In the genomic region with DNA sequence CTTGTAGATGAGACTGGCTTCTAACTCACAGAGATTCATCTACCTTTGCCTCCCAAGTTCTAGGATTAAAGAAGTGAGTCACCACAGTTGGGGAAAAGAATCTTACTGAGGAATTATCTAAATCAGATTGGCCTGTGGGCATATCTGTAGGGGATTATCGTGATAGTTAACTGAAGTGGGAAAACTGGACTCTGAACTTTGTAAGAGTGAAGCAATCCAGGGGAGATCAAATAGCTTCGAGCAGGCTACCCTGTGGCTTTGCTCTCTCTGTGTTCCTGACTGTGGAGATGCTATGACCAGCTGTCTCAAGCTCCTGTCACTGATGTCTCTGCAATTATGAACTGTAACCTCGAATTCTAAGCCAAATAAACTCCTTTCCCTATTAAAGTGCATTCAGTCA, we compare ENCODE assay signal across 25 mouse cellular contexts.
"Had no signal": no experiment of that assay in that cellular context is flagged by ENCODE, and none has a peak within 500 bp of the region (broad histone marks: within the 10 kb centered on the region; RNA-seq: fewer than 3 reads in every experiment).

No protein-coding gene starts in this region.

- H3K27ac ChIP-seq: gastrocnemius, adult 2 months; heart, adult 2 months; heart, embryonic 13.5 days; heart, embryonic 15.5 days; hindbrain, embryonic 13.5 days; hindbrain, embryonic 15.5 days; hindbrain, postnatal 0 days; kidney, embryonic 15.5 days; kidney, postnatal 0 days; limb, embryonic 13.5 days; limb, embryonic 15.5 days; liver, embryonic 12.5 days; liver, embryonic 14.5 days had no signal

- DNase-seq: gastrocnemius, adult 2 months; gastrocnemius, postnatal 10 days; gastrocnemius, postnatal 25 days; heart, postnatal 14 days; heart, postnatal 36 days; kidney, adult 11 months; kidney, adult 2 months; kidney, adult 9 months; kidney, postnatal 14 days; kidney, postnatal 36 days; layer of hippocampus, adult 9-11 months; layer of hippocampus, postnatal 36 days; left cerebral cortex, postnatal 4 days had no signal

- H3K4me3 ChIP-seq: gastrocnemius, adult 2 months; heart, adult 2 months; heart, embryonic 13.5 days; heart, embryonic 15.5 days; hindbrain, embryonic 13.5 days; hindbrain, embryonic 15.5 days; kidney, embryonic 15.5 days; limb, embryonic 13.5 days; limb, embryonic 15.5 days; liver, embryonic 12.5 days had no signal

- H3K36me3 ChIP-seq: heart, embryonic 13.5 days; heart, embryonic 15.5 days; hindbrain, embryonic 13.5 days; hindbrain, embryonic 15.5 days; kidney, embryonic 15.5 days; limb, embryonic 13.5 days; limb, embryonic 15.5 days; liver, embryonic 12.5 days had no signal

- H3K9ac ChIP-seq: heart, embryonic 13.5 days; heart, embryonic 15.5 days; hindbrain, embryonic 13.5 days; hindbrain, embryonic 15.5 days; kidney, embryonic 15.5 days; limb, embryonic 13.5 days; limb, embryonic 15.5 days; liver, embryonic 12.5 days; liver, embryonic 14.5 days had no signal

- H3K27me3 ChIP-seq: heart, embryonic 13.5 days; heart, embryonic 15.5 days; hindbrain, embryonic 13.5 days; hindbrain, embryonic 15.5 days; kidney, embryonic 15.5 days; limb, embryonic 13.5 days; limb, embryonic 15.5 days had no signal

- H3K4me1 ChIP-seq: limb, embryonic 15.5 days; liver, embryonic 12.5 days had no signal
